Mouse (Mus musculus): ENCODE measurements around the gene Hoxa10. TPM values are rescaled to one million over a fixed set of nuclear protein-coding genes. Genes with fewer than 3 reads are reported as not detected.
A peak's percentile ranks its signal among the peaks of the same experiment; 100 is the strongest.

The Hoxa10 gene
- polyA plus RNA-seq, 1 experiment from 2014 or later, result not detected

GRCm38 (mm10) chr6:52220865-52221310, 19.8 kb downstream of the Hoxa10 start:
- no peaks in the 10 kb centered on the region for H3K9me3 ChIP-seq (ENCODE audit: low read length)
- no peaks in the 10 kb centered on the region for H3K36me3 ChIP-seq (ENCODE audit: insufficient read depth, low read length)
- WGBS, result 31% methylated on average over 12 of the region's 12 CpGs
- H3K4me3 ChIP-seq (ENCODE audit: low read depth, low read length), result peak overlapping the region; percentile 52
- H3K27me3 ChIP-seq (replicated peaks; ENCODE audit: insufficient read depth, low read length), result peaks cover 90% of the 10 kb centered on the region
- H3K4me2 ChIP-seq (replicated peaks; ENCODE audit: low read depth, low read length), result peak overlapping the region; percentile 85
- H3K4me1 ChIP-seq (ENCODE audit: insufficient read depth, low read depth, low read length), result peaks cover 10% of the 10 kb centered on the region
- no peak for ATAC-seq
- DNase-seq (ENCODE audit: low spot score), result no peak
- no peak overlapping the region for H3K9ac ChIP-seq (replicated peaks; ENCODE audit: low read depth)
- TF ChIP-seq EP300 (IDR thresholded peaks at IDR 0.05), result no peak
- no peak for TF ChIP-seq CTCF (IDR thresholded peaks at IDR 0.05)
- no peak overlapping the region for H3K27ac ChIP-seq (ENCODE audit: low read length)

- no peak for DNase-seq (ENCODE audit: low spot score)
- 52% methylated on average over 32 of the region's 32 CpGs for WGBS
- ATAC-seq, result no peak
- H3K4me3 ChIP-seq (ENCODE audit: low read depth, low read length), result no peak overlapping the region
- no peak overlapping the region for H3K4me2 ChIP-seq (replicated peaks; ENCODE audit: low read depth, low read length)
- H3K4me1 ChIP-seq (ENCODE audit: insufficient read depth, low read depth, low read length), result peaks cover 10% of the 10 kb centered on the region
- no peak overlapping the region for H3K27ac ChIP-seq (ENCODE audit: low read length)
- no peak overlapping the region for H3K9ac ChIP-seq (replicated peaks; ENCODE audit: low read depth)
- no peaks in the 10 kb centered on the region for H3K36me3 ChIP-seq (ENCODE audit: insufficient read depth, low read length)
- TF ChIP-seq CTCF (IDR thresholded peaks at IDR 0.05) (no peak), EP300 (IDR thresholded peaks at IDR 0.05) (no peak)
- no peaks in the 10 kb centered on the region for H3K9me3 ChIP-seq (ENCODE audit: low read length)
- peaks cover 90% of the 10 kb centered on the region for H3K27me3 ChIP-seq (replicated peaks; ENCODE audit: insufficient read depth, low read length)
Measured at GRCm38 (mm10) chr6:52220003-52220864, 20.4 kb downstream of the Hoxa10 start.

GRCm38 (mm10) chr6:52219234-52219942, 21.3 kb downstream of the Hoxa10 start:
- Histone ChIP-seq H3K9me3 (ENCODE audit: low read length) (no peaks in the 10 kb centered on the region), H3K27me3 (replicated peaks; ENCODE audit: insufficient read depth, low read length) (peaks cover 90% of the 10 kb centered on the region), H3K4me2 (replicated peaks; ENCODE audit: low read depth, low read length) (no peak overlapping the region), H3K4me3 (ENCODE audit: low read depth, low read length) (no peak overlapping the region), H3K9ac (replicated peaks; ENCODE audit: low read depth) (no peak overlapping the region), H3K27ac (ENCODE audit: low read length) (no peak overlapping the region), H3K36me3 (ENCODE audit: insufficient read depth, low read length) (no peaks in the 10 kb centered on the region), H3K4me1 (ENCODE audit: insufficient read depth, low read depth, low read length) (peaks cover 10% of the 10 kb centered on the region)
- DNase-seq (ENCODE audit: low spot score), result no peak
- no peak for ATAC-seq
- TF ChIP-seq EP300 (IDR thresholded peaks at IDR 0.05), result no peak
- no peak for TF ChIP-seq CTCF (IDR thresholded peaks at IDR 0.05)
- WGBS, result 62% methylated on average over 9 of the region's 9 CpGs

GRCm38 (mm10) chr6:52218643-52219215, 21.9 kb downstream of the Hoxa10 start:
- Histone ChIP-seq H3K4me3 (ENCODE audit: low read depth, low read length) (no peak overlapping the region), H3K9me3 (ENCODE audit: low read length) (no peaks in the 10 kb centered on the region), H3K4me1 (ENCODE audit: insufficient read depth, low read depth, low read length) (peaks cover 10% of the 10 kb centered on the region), H3K36me3 (ENCODE audit: insufficient read depth, low read length) (no peaks in the 10 kb centered on the region), H3K27me3 (replicated peaks; ENCODE audit: insufficient read depth, low read length) (peaks cover 88% of the 10 kb centered on the region), H3K9ac (replicated peaks; ENCODE audit: low read depth) (no peak overlapping the region), H3K27ac (ENCODE audit: low read length) (no peak overlapping the region), H3K4me2 (replicated peaks; ENCODE audit: low read depth, low read length) (no peak overlapping the region)
- 29% methylated on average over 14 of the region's 14 CpGs for WGBS
- DNase-seq (ENCODE audit: low spot score) (no peak), ATAC-seq (no peak)
- TF ChIP-seq EP300 (IDR thresholded peaks at IDR 0.05), result no peak
- no peak for TF ChIP-seq CTCF (IDR thresholded peaks at IDR 0.05)

GRCm38 (mm10) chr6:52217895-52218642, 22.6 kb downstream of the Hoxa10 start:
- DNase-seq (ENCODE audit: low spot score), result no peak
- Histone ChIP-seq H3K9me3 (ENCODE audit: low read length) (no peaks in the 10 kb centered on the region), H3K27me3 (replicated peaks; ENCODE audit: insufficient read depth, low read length) (peaks cover 86% of the 10 kb centered on the region), H3K27ac (ENCODE audit: low read length) (no peak overlapping the region), H3K4me3 (ENCODE audit: low read depth, low read length) (peak overlapping the region; percentile 39), H3K4me2 (replicated peaks; ENCODE audit: low read depth, low read length) (peak overlapping the region; percentile 57), H3K4me1 (ENCODE audit: insufficient read depth, low read depth, low read length) (peaks cover 10% of the 10 kb centered on the region), H3K36me3 (ENCODE audit: insufficient read depth, low read length) (no peaks in the 10 kb centered on the region), H3K9ac (replicated peaks; ENCODE audit: low read depth) (0 out of 2 replicates have a peak overlapping the region, but pooled peaks have one; percentile 19)
- 14% methylated on average over 23 of the region's 23 CpGs for WGBS
- no peak for ATAC-seq
- TF ChIP-seq EP300 (IDR thresholded peaks at IDR 0.05) (no peak), CTCF (IDR thresholded peaks at IDR 0.05) (no peak)
